In the genomic region with DNA sequence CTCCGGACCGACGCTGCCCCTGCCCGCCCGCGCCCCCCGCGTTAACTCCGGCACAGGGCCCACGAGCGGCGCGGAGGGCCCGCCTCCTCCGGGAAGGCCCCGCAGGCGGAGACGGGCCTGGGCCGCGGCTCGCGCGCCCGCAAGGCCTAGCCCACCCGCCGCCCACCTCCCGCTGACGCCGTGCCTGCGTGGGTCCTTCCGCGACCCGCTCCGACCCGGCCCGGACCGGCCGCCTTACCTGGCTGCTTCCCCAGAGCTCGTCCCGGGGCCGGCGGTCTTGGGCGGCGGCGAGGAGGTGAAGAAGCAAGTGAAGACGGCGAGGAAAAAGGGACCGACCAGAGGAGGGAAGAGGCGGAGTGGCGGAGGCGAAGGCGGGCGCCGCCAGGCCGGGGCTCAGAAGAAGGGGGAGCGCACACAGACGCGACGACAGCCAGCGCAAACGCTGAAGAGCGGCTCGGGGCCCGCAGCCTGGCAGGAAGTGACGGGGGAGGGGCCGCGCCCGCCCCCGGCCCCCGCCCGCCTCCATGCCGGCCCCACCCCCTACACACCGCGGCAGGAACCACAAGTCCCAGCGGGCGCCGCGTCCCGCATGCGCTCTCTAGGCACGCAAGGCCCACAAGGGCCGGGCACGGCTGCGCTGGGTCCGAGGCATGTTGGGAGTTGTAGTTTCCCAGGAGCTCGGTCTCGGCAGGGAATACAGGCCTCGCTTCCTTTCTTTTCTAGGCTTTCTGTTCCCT, we compare ENCODE assay signal across 8 mouse cellular contexts. TPM values are rescaled to one million over a fixed set of nuclear protein-coding genes. Genes with fewer than 3 reads are reported as not detected.
DNase-seq lines count a peak whose midpoint lies in the region; ATAC-seq lines count a peak whose summit lies in the region.

A gene (minus strand): TSS at position 504 of the 737 bp plus-strand sequence.

- peak within 1 kb of the TSS; percentile 92 for H3K4me3 ChIP-seq in hindbrain, embryonic 14.5 days (replicated peaks; ENCODE audit: low read length)

- peak; percentile 99 for ATAC-seq in hindbrain, embryonic 14.5 days (ENCODE audit: low FRiP score)

- WGBS in hindbrain, embryonic 14.5 days: 1% methylated on average over 74 of the region's 88 CpGs

- H3K9ac ChIP-seq in hindbrain, embryonic 14.5 days: peak within 1 kb of the TSS; percentile 92

- H3K27me3 ChIP-seq in hindbrain, embryonic 14.5 days (ENCODE audit: control insufficient read depth, insufficient read depth, low read length): no peaks in the 10 kb centered on the region

- H3K4me1 ChIP-seq in hindbrain, embryonic 14.5 days (replicated peaks; ENCODE audit: control insufficient read depth, insufficient read depth, low read length): peaks cover 34% of the 10 kb centered on the region

- no peaks in the 10 kb centered on the region for H3K36me3 ChIP-seq in hindbrain, embryonic 14.5 days (replicated peaks; ENCODE audit: control insufficient read depth, insufficient read depth)

- peak; percentile 97 for DNase-seq in R1 (ENCODE audit: low read depth, low spot score)
- peak; percentile 93 to 98 for DNase-seq in cerebellum, postnatal 25 days
- peak; percentile 78 to 93 for DNase-seq in frontal cortex, postnatal 25 days (ENCODE audit: low spot score in 2 of 2)
- DNase-seq in hindbrain, embryonic 14.5 days (ENCODE audit: low spot score): peak; percentile 98
- DNase-seq in layer of hippocampus, postnatal 36 days: peak; percentile 92 to 95
- peak; percentile 98 for DNase-seq in lung, postnatal 36 days
- DNase-seq in retina, postnatal 1 day: peak; percentile 98
- DNase-seq in urinary bladder, adult 18-20 months (ENCODE audit: low spot score in 2 of 2): peak; percentile 73 to 93

- peak within 1 kb of the TSS; percentile 95 for H3K27ac ChIP-seq in hindbrain, embryonic 14.5 days

- peak within 1 kb of the TSS; percentile 89 for H3K4me2 ChIP-seq in hindbrain, embryonic 14.5 days (replicated peaks)

- H3K9me3 ChIP-seq in hindbrain, embryonic 14.5 days (ENCODE audit: control insufficient read depth, low read length): no peaks in the 10 kb centered on the region

RNA-seq across cellular contexts. Expression of the gene that starts here (rescaled TPM):
- 103 and 107 TPM in 2 replicates for polyA plus RNA-seq in hindbrain, embryonic 14.5 days (2014; fragmentation: Nextera tagmentation; extraction: Ambion mirVana)
- total RNA-seq in layer of hippocampus, postnatal 36 days (2021): 10 to 100 TPM; 59.0 to 67.2 TPM

Comparison
In these comparisons a context has a peak if more than half of its experiments do, and no peak if none do; other contexts are left out.
1. Peak in every context shown above with its lines: DNase-seq, ATAC-seq, H3K4me3 ChIP-seq and H3K27ac ChIP-seq.